Mouse (Mus musculus) gastrocnemius, adult 2 months (tissue): Measurements from ENCODE around the gene Net1. TPM values are rescaled to one million over a fixed set of nuclear protein-coding genes. Genes with fewer than 3 reads are reported as not detected.
"Not testable (repeated sequence)": the region's sequence is repeated elsewhere in the genome, so short reads cannot be mapped to it uniquely, and the experiment has no call there.

Experiments used
- DNase-seq: peaks from one replicate; pipeline ENCODE4 v3.0.0; 2022
- H3K27ac ChIP-seq: fragments of 200-600 bp; 2 replicates; pipeline ENCODE4 v1.8.1; 2022; ENCODE audit warnings: mild to moderate bottlenecking
- H3K4me3 ChIP-seq: fragments of 200-600 bp; 2 replicates; pipeline ENCODE4 v1.8.1; 2022; ENCODE audit warnings: mild to moderate bottlenecking, moderate library complexity
- CTCF ChIP-seq: fragments of 200-600 bp; IDR thresholded peaks from 2 replicates; pipeline ENCODE4 v1.8.1; 2022; ENCODE audit warnings: antibody characterized with exemption, mild to moderate bottlenecking, moderate library complexity
- intact Hi-C: fragments of 180-260 bp; cut with DNase I; formaldehyde crosslinking; loops from one replicate; pipeline ENCODE4 v1.15.1; 2025
- total RNA-seq, 2 experiments: library from RNA; stranded (reverse); gene quantifications; 2 replicates each; pipeline ENCODE4 v1.2.3; 2021

Gene Net1
- total RNA-seq, 2 experiments from 2014 or later, result 41.2 to 54.4 TPM

GRCm38 (mm10) chr13:3907151-3907696, 10.8 kb downstream of the Net1 start:
- Histone ChIP-seq H3K27ac (no peak overlapping the region), H3K4me3 (no peak overlapping the region)
- no peak for TF ChIP-seq CTCF
- intact Hi-C loops, result no loop called here
- DNase-seq, result no peak

- intact Hi-C loops, result loop anchor here (5.0 to 10.0 kb wide), 2 partner anchors 103 to 364 kb away; partner anchors contain the start of gene Gdi2
- DNase-seq, result no peak
- H3K27ac ChIP-seq, result no peak overlapping the region
- TF ChIP-seq CTCF, result no peak
- no peak overlapping the region for H3K4me3 ChIP-seq
These were observed 18.7 kb downstream of the Net1 start for GRCm38 (mm10) chr13:3899301-3899700.

- DNase-seq, H3K27ac ChIP-seq, H3K4me3 ChIP-seq: not testable (repeated sequence)
- intact Hi-C loops, result loop anchor here (5.0 to 10.0 kb wide), 2 partner anchors 104 to 363 kb away; partner anchors contain the start of gene Gdi2
These were observed 19.8 kb downstream of the Net1 start for GRCm38 (mm10) chr13:3898202-3898601.

GRCm38 (mm10) chr13:3896913-3897312, 21.1 kb downstream of the Net1 start:
- intact Hi-C loops, result loop anchor here (1.0 to 10.0 kb wide), 3 partner anchors 105 to 362 kb away; partner anchors contain the start of gene Gdi2
- TF ChIP-seq CTCF, result no peak; the same call in 1 of the 2 replicates
- DNase-seq, result peak; percentile 58
- Histone ChIP-seq H3K27ac (peak overlapping the region; percentile 41; the same call in 1 of the 2 replicates), H3K4me3 (no peak overlapping the region)

DNA sequence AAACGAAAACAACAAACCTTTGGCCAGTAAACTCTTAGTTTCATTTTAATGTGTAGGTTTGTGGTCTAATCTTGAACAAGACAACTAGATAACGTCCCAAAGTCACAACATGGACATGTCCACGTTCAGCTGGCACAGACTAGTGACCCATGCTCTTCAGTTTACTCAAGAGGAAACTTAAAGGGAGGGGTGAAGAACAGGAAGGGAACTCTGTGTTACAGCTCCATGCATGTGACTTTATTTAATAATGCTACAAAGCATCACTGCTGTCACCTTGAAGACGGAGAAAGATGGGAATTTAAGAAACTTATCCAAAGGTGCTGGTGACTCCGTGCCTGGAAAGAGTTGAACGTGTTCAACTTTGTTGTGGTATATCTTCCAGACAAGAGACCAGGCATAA, 22.0 kb downstream of the Net1 start:
- TF ChIP-seq CTCF, result no peak
- no peak for DNase-seq
- H3K4me3 ChIP-seq, result no peak overlapping the region
- intact Hi-C loops, result loop anchor here (1.0 to 10.0 kb wide), 3 partner anchors 106 to 361 kb away; partner anchors contain the start of gene Gdi2
- H3K27ac ChIP-seq, result peak overlapping the region; percentile 43

DNA sequence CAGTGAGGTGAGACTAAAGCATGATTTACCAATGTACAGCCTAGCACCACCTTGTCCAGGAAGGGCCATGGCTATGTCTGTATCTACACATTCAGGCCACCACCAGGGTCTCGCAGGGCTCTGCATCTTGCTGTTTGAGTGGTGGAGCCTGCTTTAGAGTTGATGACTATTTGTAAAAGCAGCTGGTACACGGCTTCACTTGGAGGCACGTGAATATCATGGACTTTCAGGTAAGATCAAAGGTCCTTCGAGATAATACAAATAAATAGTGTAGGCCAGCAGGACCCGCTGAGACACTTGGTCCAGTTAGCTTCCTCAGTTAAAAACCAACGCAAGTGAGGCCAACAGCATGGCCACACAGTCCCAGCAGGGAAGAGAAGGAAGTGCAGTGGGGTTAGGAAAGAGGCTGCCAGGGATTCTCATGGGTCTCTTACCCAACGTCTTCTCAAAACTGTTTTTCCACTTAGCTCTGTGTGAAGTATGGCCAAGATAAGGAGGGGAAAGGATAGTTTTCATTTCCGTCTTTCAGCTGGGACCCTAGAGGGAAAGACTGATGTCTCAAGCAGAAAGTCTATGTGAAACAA, 22.5 kb downstream of the Net1 start:
- H3K27ac ChIP-seq, result peak overlapping the region; percentile 43
- no peak for TF ChIP-seq CTCF
- intact Hi-C loops, result loop anchor here (5.0 to 10.0 kb wide), 2 partner anchors 107 to 361 kb away; partner anchors contain the start of gene Gdi2
- DNase-seq, result no peak
- no peak overlapping the region for H3K4me3 ChIP-seq

- no peak for DNase-seq
- 0 out of 2 replicates have a peak overlapping the region, but pooled peaks have one; percentile 16 for H3K27ac ChIP-seq
- intact Hi-C loops, result loop anchor here (5.0 to 10.0 kb wide), 2 partner anchors 122 to 360 kb away; partner anchors contain the start of gene Gdi2
- H3K4me3 ChIP-seq, result peak overlapping the region; percentile 77
- no peak for TF ChIP-seq CTCF
These were observed 23.5 kb downstream of the Net1 start for GRCm38 (mm10) chr13:3894549-3894948.

- peak overlapping the region; percentile 77 for H3K4me3 ChIP-seq
- peak; percentile 94 for DNase-seq
- H3K27ac ChIP-seq, result peak overlapping the region; percentile 91
- intact Hi-C loops, result loop anchor here (5.0 to 10.0 kb wide), 2 partner anchors 121 to 358 kb away; partner anchors contain the start of gene Gdi2
- no peak for TF ChIP-seq CTCF
These were observed 24.8 kb downstream of the Net1 start for GRCm38 (mm10) chr13:3893126-3893734.

- DNase-seq, result no peak
- no peak for TF ChIP-seq CTCF
- Histone ChIP-seq H3K4me3 (peak overlapping the region; percentile 77), H3K27ac (peak overlapping the region; percentile 91)
- intact Hi-C loops, result loop anchor here (5.0 to 10.0 kb wide), 2 partner anchors 120 to 358 kb away; partner anchors contain the start of gene Gdi2
These were observed 25.4 kb downstream of the Net1 start for GRCm38 (mm10) chr13:3892601-3893000.

DNA sequence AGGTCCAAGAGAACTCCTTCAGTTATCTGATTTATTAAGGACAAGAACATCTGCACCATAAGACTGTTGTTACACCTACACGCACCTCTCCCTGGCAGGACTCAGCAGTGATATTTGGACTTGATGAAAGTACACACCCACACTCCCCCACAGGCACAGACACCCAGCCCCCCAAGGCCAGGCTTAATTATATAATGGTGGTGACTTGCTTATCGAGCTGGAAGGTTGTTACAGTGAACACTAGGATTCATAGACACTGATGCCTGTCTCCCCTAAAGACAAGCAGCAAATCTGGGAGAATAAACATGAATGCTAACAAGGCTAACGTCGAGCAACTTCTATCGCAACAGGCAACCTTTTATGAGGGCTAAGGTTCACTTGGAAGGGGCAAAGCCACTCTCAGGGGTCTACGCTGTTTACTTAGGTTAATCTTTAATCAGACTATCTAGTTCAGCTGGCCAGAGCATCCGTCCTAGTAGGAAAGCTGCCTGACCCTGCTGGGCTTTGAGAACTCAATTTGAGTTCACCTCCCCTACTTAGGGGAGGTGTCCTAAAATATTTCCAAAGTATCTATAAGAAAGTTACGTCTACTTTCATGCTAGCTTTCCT, 26.4 kb downstream of the Net1 start:
- intact Hi-C loops, result loop anchor here (5.0 to 10.0 kb wide), 2 partner anchors 119 to 357 kb away; partner anchors contain the start of gene Gdi2

DNA sequence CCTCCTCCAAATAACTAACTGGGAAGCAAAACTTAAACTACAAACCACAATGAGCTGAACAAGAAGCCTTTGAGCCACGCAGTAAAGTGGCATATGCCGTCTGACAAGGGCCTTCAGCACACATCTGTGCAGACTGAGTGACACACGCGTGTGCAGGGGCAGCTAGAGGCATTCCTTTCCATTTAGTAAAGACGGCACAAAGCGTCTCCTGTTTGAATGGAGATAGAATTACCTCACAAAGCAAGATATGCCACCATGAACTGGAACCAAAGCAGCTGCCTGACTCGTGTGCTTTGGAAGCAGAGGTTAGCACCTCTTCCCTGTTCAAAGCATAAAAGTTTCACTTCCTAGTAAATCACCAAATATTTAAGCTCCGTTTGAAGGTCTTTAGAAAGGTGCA, 28.0 kb downstream of the Net1 start:
- intact Hi-C loops, result loop anchor here (5.0 to 10.0 kb wide), 2 partner anchors 118 to 355 kb away; partner anchors contain the start of gene Gdi2
- peak overlapping the region; percentile 56 for H3K4me3 ChIP-seq

More for the DNA sequence above, 26.4 kb downstream of the Net1 start:
- TF ChIP-seq CTCF, result no peak
- DNase-seq, result no peak
- H3K27ac ChIP-seq, result peak overlapping the region; percentile 91
- peak overlapping the region; percentile 77 for H3K4me3 ChIP-seq

GRCm38 (mm10) chr13:3889111-3889510, 28.9 kb downstream of the Net1 start:
- Histone ChIP-seq H3K27ac (no peak overlapping the region), H3K4me3 (peak overlapping the region; percentile 56)
- DNase-seq, result no peak
- intact Hi-C loops, result no loop called here
- no peak for TF ChIP-seq CTCF

More for the DNA sequence above, 28.0 kb downstream of the Net1 start:
- H3K27ac ChIP-seq, result peak overlapping the region; percentile 9; the same call in 1 of the 2 replicates
- DNase-seq, result no peak
- TF ChIP-seq CTCF, result no peak
